Mouse (Mus musculus): ENCODE results near the gene Mslnl.

Gene Mslnl

DNA sequence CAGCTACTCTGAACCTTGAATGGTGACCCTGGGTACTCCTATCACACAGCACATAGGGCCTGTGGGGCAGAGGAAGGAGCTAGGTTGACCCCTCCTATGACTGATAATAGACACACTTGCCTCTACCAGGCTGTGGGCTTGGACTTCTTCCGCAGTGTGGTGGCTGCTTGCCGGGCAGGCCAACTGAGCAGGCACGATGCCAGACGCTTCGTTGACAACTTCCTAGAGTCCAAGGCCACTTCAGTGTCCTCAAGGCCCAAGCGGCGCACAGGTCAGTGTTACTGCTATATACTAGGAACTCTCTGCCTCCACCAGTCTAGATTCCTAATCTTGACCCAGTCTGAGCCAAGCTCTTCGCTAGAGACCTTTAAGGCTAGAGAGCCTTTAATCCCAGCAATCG, 8.0 kb downstream of the Mslnl start:
- DNase-seq (ENCODE audit: low spot score in 2 of 2) = no peak

- no peak for DNase-seq (ENCODE audit: low spot score in 2 of 2)
Measured at GRCm38 (mm10) chr17:25744311-25744710, 8.5 kb downstream of the Mslnl start.

GRCm38 (mm10) chr17:25748238-25748637, 12.4 kb downstream of the Mslnl start:
- DNase-seq (ENCODE audit: low spot score in 2 of 2) = no peak

DNA sequence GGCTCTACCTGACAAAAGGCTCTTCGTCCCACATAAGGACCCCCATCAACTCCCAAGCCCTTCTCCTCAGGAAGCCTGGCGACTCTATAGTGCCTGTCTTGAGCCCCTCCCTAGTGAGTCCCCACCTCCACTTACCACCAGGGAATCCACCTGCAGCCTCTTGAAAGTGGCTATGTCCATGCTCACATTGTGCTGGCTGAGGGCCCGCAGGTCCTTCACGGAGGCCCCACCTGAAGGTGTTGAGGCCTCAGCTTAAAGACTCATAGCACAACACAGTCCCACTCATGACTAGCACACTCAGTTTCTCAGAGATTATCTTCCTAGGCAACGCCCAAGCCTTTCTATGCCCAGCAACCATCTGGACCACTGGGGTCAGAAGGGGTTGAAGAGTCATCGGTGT, 13.5 kb downstream of the Mslnl start:
- no peak for DNase-seq (ENCODE audit: low spot score in 2 of 2)

DNA sequence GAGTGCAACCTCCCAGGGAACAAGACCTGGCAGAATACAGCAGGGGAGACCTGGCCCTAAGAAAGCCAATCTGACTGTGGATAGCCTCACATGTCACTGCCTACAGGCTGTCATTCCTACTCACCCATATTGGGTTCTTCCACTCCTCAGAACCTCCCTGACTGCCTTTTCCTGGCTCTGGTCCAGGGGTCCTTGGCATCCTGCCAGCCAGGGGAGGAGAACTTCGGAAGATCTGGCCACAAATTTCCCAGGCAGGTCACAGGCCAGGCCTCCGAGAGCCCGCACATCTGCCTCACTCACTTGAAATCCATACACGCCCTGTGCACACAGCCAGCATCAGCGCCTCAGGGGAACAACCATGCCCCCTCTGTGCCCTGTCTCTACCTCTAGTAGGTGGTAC, 15.6 kb downstream of the Mslnl start:
- no peak for DNase-seq (ENCODE audit: low spot score in 2 of 2)

GRCm38 (mm10) chr17:25754241-25754640, 18.4 kb downstream of the Mslnl start, which contains the start of gene Msln:
TSS of gene Msln (minus strand) at chr17:25754378.
- DNase-seq (ENCODE audit: low spot score in 2 of 2) = no peak

DNA sequence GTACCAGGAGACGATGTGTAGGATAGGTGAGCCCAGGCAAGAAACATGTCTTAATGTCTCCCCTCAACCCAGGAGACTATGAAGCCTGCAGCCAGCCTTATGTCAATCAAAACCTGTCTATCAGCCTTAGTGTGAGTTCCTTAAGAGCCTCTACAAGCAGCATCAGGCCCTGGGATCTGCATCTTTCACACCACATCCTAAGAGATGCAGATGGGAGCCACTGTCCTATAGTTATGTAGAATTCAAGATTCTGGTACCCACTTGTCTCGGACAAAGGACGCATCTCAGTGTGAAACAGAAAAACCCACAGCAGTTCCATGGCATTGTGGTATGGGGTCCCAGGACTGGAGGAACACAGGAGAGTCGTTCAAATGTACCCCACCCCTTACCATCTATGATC, 19.2 kb downstream of the Mslnl start:
- no peak for DNase-seq (ENCODE audit: low spot score in 2 of 2)

DNA sequence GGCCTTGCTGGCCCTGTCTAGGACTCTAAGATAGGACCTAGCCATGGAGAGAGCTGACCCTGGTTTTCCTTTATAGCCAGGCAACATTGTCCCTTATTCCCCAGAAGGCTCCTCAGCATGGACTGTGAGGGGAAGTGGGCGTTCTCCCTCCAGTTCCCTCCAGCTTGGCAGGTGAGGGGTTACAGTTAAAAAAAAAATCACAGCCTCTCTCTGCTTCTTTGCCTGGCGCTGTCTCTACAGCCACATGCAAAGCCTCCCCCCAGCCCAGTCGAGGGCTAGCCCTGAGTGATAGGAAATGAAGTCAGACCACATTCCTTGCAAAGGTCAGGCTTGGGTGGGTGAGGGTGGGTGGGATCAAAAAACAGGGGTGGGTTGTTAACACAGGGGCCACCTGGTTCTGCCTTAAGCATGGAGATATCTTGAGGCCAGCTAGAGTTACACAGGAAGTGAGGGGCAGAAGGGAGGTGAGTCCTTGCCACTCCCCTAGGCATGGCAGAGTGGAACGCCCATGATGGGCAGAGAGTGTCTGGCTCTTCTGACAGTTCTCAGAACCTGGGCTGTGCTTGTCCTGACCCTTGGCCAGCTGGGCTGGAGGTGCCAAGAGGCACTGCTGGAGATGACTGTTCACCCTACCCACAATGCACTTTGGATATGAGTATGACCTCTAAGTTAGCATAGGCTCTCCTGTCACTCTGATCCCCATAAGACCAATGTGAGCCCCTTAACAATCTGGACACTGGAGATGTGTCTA, 20.0 kb downstream of the Mslnl start:
- no peak for DNase-seq (ENCODE audit: low spot score in 2 of 2)

DNA sequence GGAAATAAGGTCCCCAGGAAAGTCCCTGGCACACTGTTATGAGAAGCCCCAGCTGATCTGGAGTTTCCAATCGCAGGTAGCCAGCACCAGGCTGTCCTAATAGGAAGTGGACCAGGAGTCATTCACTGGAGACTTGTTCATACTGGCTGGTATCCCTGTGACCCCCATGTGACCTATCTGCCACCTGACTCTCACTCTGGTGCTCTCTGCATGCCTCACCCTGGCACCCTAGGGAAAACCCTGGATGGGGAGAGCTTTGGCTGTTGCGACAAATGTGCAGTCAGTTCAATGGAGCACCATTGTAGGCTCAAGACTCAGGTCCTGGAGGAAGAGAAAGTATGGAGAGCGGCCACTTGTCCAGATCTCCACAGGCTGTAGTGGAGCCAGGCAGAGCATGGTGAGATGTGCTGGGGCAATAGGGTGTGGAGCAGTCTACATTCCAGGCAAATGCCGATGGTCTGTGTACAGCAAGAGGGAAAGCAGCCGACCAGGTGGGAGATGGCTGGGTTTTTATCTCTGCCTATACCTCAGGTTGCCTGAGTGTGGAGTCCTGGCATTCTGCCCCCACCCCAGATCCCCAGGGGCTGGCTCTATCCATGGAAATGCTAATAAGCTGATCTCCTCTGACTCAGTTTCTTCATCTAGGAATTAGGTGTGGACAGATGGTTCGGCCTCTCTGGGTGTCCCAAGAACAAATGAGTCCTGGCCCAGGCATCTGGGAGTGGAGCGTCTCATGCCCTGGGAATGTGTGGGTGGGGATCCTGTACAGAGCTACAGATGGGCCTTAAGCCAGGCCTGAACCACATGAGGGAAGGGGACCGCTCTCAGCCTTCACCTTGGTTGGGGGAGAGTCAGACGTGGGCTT, 20.8 kb downstream of the Mslnl start:
- DNase-seq (ENCODE audit: low spot score in 2 of 2) = no peak

GRCm38 (mm10) chr17:25757691-25758090, 21.8 kb downstream of the Mslnl start:
- no peak for DNase-seq (ENCODE audit: low spot score in 2 of 2)

DNA sequence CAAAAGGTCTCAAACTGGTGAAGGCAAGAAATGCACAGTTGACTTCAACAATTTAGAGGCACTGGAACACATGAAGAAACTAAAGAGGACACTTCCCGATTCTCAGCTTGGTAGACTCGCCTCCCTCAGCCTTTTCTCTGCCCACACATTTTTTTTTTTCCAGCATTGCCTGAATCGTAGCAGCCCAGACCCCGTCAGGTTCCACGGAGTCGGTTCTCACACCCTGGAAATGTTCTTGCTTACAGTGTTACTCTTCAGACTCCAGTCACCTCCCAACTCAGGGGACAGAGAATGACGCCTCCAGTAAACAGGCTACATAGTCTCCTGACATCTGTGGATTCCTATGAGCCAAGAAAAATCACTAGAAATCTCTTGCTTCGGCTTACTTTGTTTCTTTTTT, 24.3 kb downstream of the Mslnl start:
- no peak for DNase-seq (ENCODE audit: low spot score in 2 of 2)

GRCm38 (mm10) chr17:25761561-25761970, 25.7 kb downstream of the Mslnl start:
- DNase-seq (ENCODE audit: low spot score in 2 of 2) = no peak

- no peak for DNase-seq (ENCODE audit: low spot score in 2 of 2)
Measured at GRCm38 (mm10) chr17:25762591-25762990, 26.7 kb downstream of the Mslnl start.

DNA sequence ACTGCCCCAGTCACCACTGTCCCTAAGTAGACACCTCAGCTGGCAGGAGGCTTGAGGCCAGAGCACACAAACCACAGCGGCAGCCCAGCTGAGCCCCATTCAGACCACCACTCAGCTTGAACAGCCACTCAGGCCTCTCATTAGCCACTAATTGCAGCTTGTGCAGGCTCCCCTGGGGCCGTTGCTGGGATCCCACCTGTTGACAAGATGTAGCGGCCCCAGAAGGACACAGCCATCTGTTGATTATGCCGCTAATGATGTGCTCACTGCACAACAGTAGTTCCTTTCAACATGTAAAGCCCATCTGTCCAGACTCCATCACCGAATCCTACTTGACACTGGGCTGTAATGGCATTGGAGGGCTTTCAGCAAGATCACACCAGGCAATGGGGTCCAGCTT, 30.0 kb downstream of the Mslnl start:
- no peak for DNase-seq (ENCODE audit: low spot score in 2 of 2)

- no peak for DNase-seq (ENCODE audit: low spot score in 2 of 2)
Measured at GRCm38 (mm10) chr17:25769331-25769730, 33.5 kb downstream of the Mslnl start.

DNA sequence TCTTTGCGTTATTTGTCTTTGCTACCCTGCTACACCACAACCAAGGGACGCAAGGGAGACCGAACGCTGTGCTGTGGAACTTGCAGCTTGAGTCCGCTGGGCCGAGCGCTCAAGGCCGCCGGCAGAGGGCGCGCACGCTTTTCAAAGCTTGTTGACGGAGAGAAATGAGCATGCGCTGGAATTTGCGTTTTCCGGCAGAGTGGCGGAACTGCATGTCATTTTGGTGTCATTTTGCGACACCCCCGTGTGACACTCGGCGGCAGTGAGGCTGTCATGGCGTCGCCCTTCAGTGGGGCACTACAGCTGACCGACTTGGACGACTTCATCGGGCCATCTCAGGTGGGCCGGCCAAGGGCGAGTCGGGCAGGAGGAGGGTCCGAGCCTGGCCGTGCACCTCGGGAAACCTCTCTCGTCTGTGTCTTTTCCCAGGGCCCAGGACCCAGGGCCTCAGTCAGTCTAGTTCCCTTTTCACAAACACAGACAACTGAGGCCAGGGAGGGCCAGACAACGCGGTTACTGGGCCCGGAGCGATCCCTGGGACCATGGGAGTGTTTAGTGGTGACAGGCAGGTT, 37.8 kb downstream of the Mslnl start, which contains the start of gene Narfl:
TSS of gene Narfl (plus strand) at position 228 of the 572 bp plus-strand sequence.
- DNase-seq (ENCODE audit: low spot score in 2 of 2) = peak; percentile 92 to 95

GRCm38 (mm10) chr17:25775318-25776062, 39.6 kb downstream of the Mslnl start:
- DNase-seq (ENCODE audit: low spot score in 2 of 2) = no peak

GRCm38 (mm10) chr17:25777948-25778347, 42.1 kb downstream of the Mslnl start:
- no peak for DNase-seq (ENCODE audit: low spot score in 2 of 2)

GRCm38 (mm10) chr17:25781339-25781738, 45.5 kb downstream of the Mslnl start:
- DNase-seq (ENCODE audit: low spot score in 2 of 2) = no peak

DNA sequence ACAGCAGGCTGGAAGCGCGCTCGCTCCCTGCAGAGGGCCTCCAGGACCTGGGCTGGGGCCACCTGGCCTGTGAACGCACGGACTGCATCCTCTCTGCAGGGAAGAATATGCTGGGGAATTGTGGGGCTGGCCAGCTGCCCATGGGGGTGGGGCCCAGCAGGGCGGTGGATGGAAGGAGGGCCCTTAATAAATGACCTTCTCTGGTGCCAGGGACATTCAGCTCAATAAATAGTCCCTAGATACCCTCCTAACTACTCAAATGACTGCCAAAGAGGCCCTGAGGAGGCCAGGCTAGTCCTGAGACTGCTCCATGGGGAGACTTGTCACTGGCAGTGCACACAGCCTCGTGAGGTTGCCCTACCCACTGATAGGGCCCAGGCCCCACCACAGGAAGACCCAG, 47.2 kb downstream of the Mslnl start:
- no peak for DNase-seq (ENCODE audit: low spot score in 2 of 2)

- no peak for DNase-seq (ENCODE audit: low spot score in 2 of 2)
Measured at GRCm38 (mm10) chr17:25783861-25784574, 48.2 kb downstream of the Mslnl start.

All from spleen, postnatal 36 days (tissue).